Mouse (Mus musculus) lung, adult 2 months (tissue): ENCODE measurements around the gene Higd1c.

ENCODE experiments used
- CTCF ChIP-seq: fragments of 200-500 bp; IDR thresholded peaks from 2 replicates; pipeline ENCODE4 v1.5.1; 2011; ENCODE audit warnings: mild to moderate bottlenecking, low read length, control low read depth; ENCODE audit not compliant: insufficient read depth
- POLR2A ChIP-seq: fragments of 200-500 bp; IDR thresholded peaks from 2 replicates; pipeline ENCODE4 v1.6.1; 2011; ENCODE audit warnings: low read depth, mild to moderate bottlenecking, control low read depth, low read length, borderline replicate concordance; ENCODE audit errors: extremely low read depth

DNA sequence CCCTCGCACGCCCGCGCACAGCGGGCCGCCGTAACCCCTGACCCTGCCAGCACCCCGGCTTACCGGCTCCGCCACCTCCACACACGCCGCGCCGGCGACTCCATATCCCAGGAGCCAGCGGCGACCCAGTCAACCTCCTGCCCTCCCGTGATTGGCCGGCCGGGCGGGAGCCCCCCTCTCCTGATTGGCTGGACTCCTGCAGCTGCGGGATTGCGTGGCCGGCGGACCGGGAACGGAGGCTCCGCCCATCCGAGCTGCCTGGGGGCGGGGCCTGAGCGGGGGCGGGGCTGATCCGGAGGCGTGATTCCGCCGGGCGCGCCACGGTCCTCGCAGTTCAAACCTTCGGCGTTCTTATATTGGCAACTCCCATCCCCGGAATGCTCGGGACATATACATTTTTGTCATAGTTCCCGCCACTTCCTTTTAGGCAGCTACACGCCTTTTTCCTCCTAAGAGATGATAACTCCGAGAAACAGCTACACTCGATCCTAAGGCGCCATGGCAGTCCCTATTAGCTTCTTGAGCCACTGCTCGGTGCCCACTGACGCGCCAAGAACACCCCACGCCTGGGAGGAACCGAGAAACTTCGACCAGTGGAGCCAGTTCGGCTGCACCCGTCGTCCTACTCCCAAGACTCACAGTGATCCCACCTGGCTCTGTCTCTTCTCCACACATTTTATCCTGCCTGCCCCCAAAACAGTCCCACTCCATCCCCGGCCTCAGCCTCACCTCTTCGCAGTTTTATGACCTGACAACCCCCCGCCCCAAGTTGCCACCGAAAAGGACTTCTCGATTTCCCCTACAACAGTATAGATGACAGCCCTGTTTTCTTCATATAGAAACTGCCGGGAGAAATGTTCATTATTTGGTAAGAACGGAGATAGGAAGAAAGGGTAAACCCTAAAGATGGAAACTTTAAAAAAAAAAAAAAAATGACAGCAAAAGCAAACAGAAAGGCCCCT lies 58.8 kb downstream of the Higd1c start:
- TF ChIP-seq CTCF (no peak), POLR2A (peak; percentile 70; the same call in 1 of the 2 replicates)
